Mouse (Mus musculus) cerebellum, postnatal 4 days (tissue): ENCODE measurements at regions not wholly inside any gene's neighbourhood (a gene's known extent, or its start where the extent isn't known, plus 50 kb on each side); places are given as distances from the start of the nearest gene placed in this dataset.
"Not testable (repeated sequence)": the region's sequence is repeated elsewhere in the genome, so short reads cannot be mapped to it uniquely, and the experiment has no call there.

ENCODE experiments used
- DNase-seq, 2 experiments: peaks; one replicate each; pipeline ENCODE4 v3.0.0; 2022; ENCODE audit warnings: low spot score in 2 of 2, mixed read lengths in 1 of 2

GRCm38 (mm10) chr2:135525779-135526178 is 133.0 kb upstream of the Plcb4 start:
- no peak for DNase-seq

- no peak for DNase-seq
Observed at GRCm38 (mm10) chr2:135529619-135530018, 129.2 kb upstream of the Plcb4 start.

GRCm38 (mm10) chr2:135536303-135536871 is 122.4 kb upstream of the Plcb4 start:
- no peak for DNase-seq

- DNase-seq = no peak
Observed at GRCm38 (mm10) chr2:135538022-135538421, 120.8 kb upstream of the Plcb4 start.

- peak in 1 of 2 experiments; percentile 51 for DNase-seq
Observed at GRCm38 (mm10) chr2:135541058-135541457, 117.8 kb upstream of the Plcb4 start.

GRCm38 (mm10) chr2:135541930-135542329 is 116.9 kb upstream of the Plcb4 start:
- DNase-seq = no peak

GRCm38 (mm10) chr2:135544882-135545281 is 113.9 kb upstream of the Plcb4 start:
- DNase-seq = no peak

- DNase-seq = no peak
Observed at GRCm38 (mm10) chr2:135547966-135548365, 110.8 kb upstream of the Plcb4 start.

GRCm38 (mm10) chr2:135553031-135553430 is 105.8 kb upstream of the Plcb4 start:
- DNase-seq = no peak

GRCm38 (mm10) chr2:135558026-135558425 is 100.8 kb upstream of the Plcb4 start:
- DNase-seq = not testable (repeated sequence)

- DNase-seq = no peak
Observed at GRCm38 (mm10) chr2:135559328-135559727, 99.5 kb upstream of the Plcb4 start.

GRCm38 (mm10) chr2:135559933-135560710 is 98.7 kb upstream of the Plcb4 start:
- DNase-seq = no peak

GRCm38 (mm10) chr2:135560856-135561255 is 98.0 kb upstream of the Plcb4 start:
- DNase-seq = no peak

- DNase-seq = no peak
Observed at GRCm38 (mm10) chr2:135561716-135562115, 97.1 kb upstream of the Plcb4 start.

- DNase-seq = no peak
Observed at GRCm38 (mm10) chr2:135562140-135562890, 96.5 kb upstream of the Plcb4 start.

GRCm38 (mm10) chr2:135564231-135564630 is 94.6 kb upstream of the Plcb4 start:
- no peak for DNase-seq

GRCm38 (mm10) chr2:135568350-135568749 is 90.5 kb upstream of the Plcb4 start:
- DNase-seq = no peak

- DNase-seq = no peak
Observed at GRCm38 (mm10) chr2:135571599-135571998, 87.2 kb upstream of the Plcb4 start.

GRCm38 (mm10) chr2:135577228-135577627 is 81.6 kb upstream of the Plcb4 start:
- DNase-seq = no peak

GRCm38 (mm10) chr2:135578135-135578534 is 80.7 kb upstream of the Plcb4 start:
- peak in 1 of 2 experiments; percentile 29 for DNase-seq

GRCm38 (mm10) chr2:135579514-135579913 is 79.3 kb upstream of the Plcb4 start:
- no peak for DNase-seq

GRCm38 (mm10) chr2:135580051-135580450 is 78.8 kb upstream of the Plcb4 start:
- no peak for DNase-seq

- no peak for DNase-seq
Observed at GRCm38 (mm10) chr2:135582341-135582740, 76.5 kb upstream of the Plcb4 start.
